Mouse (Mus musculus) leukemia stem cell, adult 10-12 weeks (primary cell): Measurements from ENCODE around the gene Olfr814. TPM values are rescaled to one million over a fixed set of nuclear protein-coding genes. Genes with fewer than 3 reads are reported as not detected.

Experiments used
- polyA plus RNA-seq: library from polyadenylated mRNA; stranded (reverse); fragments of >175 nt; gene quantifications from 2 replicates; pipeline ENCODE4 v1.2.3, GENCODE M21; 2012; ENCODE audit warnings: low replicate concordance

The Olfr814 gene
- polyA plus RNA-seq, result not detected in 2 replicates

DNA sequence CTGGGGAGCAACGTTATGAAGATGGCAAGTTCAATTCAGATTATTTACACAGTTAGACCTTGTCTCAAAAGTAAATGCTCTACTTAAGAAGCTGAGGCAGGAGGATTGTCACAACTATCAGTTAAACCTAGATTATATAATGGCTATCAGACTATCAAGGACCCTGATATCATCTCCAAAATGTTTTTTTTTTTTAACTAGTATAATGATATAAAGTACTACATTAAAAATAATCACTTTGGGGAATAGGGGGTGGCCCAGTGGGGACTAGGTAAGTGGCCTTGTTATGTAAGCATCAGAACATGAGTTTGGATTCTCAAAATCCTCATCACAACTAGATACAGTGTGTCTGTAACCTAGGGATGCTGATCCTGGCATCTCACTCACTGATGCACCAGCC is at the start of gene Olfr814:
Gene Olfr814, minus strand, starts transcription at position 101 of the 400 bp plus-strand sequence.

DNA sequence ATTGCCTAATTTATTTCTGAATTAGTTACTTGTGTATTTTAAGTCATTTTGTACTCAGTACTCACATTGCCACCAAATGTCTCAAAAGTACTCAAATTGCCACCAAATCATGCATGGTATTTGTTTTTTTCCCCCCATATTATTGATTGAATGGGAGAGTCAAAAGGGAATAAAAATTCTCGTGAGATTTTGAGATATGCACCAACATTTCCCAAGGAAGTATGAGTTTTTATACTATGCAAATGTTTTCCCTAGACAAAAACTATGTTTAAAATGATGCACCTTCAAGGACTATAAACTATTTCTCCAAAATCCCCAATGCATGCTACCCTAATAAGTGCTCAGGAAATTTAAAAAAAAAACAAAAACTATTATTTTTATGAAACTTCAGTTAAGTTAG is 35.8 kb upstream of the Olfr814 start, which contains the start of gene Olfr816:
Gene Olfr816, minus strand, starts transcription at position 101 of the 400 bp plus-strand sequence.

DNA sequence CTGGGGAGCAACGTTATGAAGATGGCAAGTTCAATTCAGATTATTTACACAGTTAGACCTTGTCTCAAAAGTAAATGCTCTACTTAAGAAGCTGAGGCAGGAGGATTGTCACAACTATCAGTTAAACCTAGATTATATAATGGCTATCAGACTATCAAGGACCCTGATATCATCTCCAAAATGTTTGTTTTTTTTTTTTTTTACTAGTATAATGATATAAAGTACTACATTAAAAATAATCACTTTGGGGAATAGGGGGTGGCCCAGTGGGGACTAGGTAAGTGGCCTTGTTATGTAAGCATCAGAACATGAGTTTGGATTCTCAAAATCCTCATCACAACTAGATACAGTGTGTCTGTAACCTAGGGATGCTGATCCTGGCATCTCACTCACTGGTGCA is 26.1 kb upstream of the Olfr814 start, which contains the start of gene Olfr815:
Gene Olfr815, minus strand, starts transcription at position 101 of the 400 bp plus-strand sequence.

DNA sequence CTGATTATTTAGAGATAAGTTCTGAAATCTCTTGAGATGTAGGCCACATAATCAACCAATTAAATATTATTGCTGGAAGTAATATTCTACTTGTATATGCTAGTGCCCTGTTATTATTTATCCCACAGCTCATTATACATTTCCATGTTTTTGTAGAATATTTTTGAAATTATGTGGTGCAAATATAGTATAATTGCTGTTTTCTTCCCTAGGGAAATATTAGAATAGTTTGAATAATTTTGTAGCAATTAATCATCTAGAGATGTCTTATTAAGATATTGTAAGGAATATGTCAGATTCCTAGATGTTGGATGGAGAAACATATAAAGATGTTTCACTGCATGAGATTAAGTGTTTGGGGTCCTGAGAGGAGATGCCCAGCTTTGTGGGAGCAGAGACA is 24.6 kb downstream of the Olfr814 start, which contains the start of gene Olfr813:
Gene Olfr813, plus strand, starts transcription at position 301 of the 400 bp plus-strand sequence.

DNA sequence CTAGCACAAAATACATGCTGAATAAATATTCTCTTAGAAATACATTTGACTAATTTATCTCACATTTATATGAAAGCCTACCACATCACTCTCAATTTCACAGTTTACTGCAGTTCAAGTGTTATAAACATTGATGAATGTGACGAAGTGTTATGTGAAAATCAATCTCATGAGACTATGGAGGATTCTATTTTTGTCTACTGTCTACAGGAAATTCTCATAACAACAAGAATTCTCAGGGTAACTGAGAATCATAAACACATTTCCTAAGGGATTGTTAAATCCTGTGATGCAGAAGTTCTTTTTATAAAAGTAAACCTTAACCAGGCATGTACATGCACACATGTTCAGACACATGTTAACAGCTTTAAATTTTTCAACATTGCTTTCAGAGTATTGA is 33.7 kb downstream of the Olfr814 start, which contains the start of gene Olfr812:
Gene Olfr812, minus strand, starts transcription at position 101 of the 400 bp plus-strand sequence.

Other genes with a start within 250 kb of the Olfr814 start
- gene Olfr799, start 242.4 kb downstream of the Olfr814 start, polyA plus RNA-seq, result not detected in 2 replicates
- gene Olfr800, start 222.2 kb downstream of the Olfr814 start, polyA plus RNA-seq, result not detected in 2 replicates
- gene Olfr801, start 206.0 kb downstream of the Olfr814 start, polyA plus RNA-seq, result 0.06 TPM in 1 of 2 replicates, not detected in the other
- gene Olfr802, start 191.7 kb downstream of the Olfr814 start, polyA plus RNA-seq, result 0.05 TPM in 1 of 2 replicates, not detected in the other
- gene Olfr803, start 185.6 kb downstream of the Olfr814 start, polyA plus RNA-seq, result not detected in 2 replicates
- gene Olfr804, start 176.6 kb downstream of the Olfr814 start, polyA plus RNA-seq, result not detected in 2 replicates
- not detected in 2 replicates for gene Olfr805, start 150.5 kb downstream of the Olfr814 start, polyA plus RNA-seq
- not detected in 2 replicates for gene Olfr806, start 137.9 kb downstream of the Olfr814 start, polyA plus RNA-seq
- not detected in 2 replicates for gene Olfr807, start 122.1 kb downstream of the Olfr814 start, polyA plus RNA-seq
- gene Olfr808, start 114.4 kb downstream of the Olfr814 start, polyA plus RNA-seq, result not detected in 2 replicates
- not detected in 2 replicates for gene Olfr809, start 105.2 kb downstream of the Olfr814 start, polyA plus RNA-seq
- gene Olfr810, start 84.9 kb downstream of the Olfr814 start, polyA plus RNA-seq, result not detected in 2 replicates
- not detected in 2 replicates for gene Olfr811, start 75.5 kb downstream of the Olfr814 start, polyA plus RNA-seq
- gene Olfr812, start 33.8 kb downstream of the Olfr814 start, polyA plus RNA-seq, result not detected in 2 replicates
- gene Olfr813, start 24.5 kb downstream of the Olfr814 start, polyA plus RNA-seq, result not detected in 2 replicates
- not detected in 2 replicates for gene Olfr815, start 26.0 kb upstream of the Olfr814 start, polyA plus RNA-seq
- not detected in 2 replicates for gene Olfr816, start 35.7 kb upstream of the Olfr814 start, polyA plus RNA-seq
- not detected in 2 replicates for gene Olfr818, start 69.2 kb upstream of the Olfr814 start, polyA plus RNA-seq
- gene Olfr819, start 87.4 kb upstream of the Olfr814 start, polyA plus RNA-seq, result not detected in 2 replicates
- not detected in 2 replicates for gene Olfr247, start 96.3 kb upstream of the Olfr814 start, polyA plus RNA-seq
- gene Gm10310, start 105.2 kb upstream of the Olfr814 start, polyA plus RNA-seq, result not detected in 2 replicates
- gene Olfr820, start 132.8 kb upstream of the Olfr814 start, polyA plus RNA-seq, result not detected in 2 replicates
- gene Olfr821, start 150.5 kb upstream of the Olfr814 start, polyA plus RNA-seq, result not detected in 2 replicates
- gene Olfr822, start 191.4 kb upstream of the Olfr814 start, polyA plus RNA-seq, result not detected in 2 replicates
- gene Olfr823, start 235.5 kb upstream of the Olfr814 start, polyA plus RNA-seq, result not detected in 2 replicates